Mouse (Mus musculus) spleen, adult 2 months (tissue): ENCODE measurements around the gene Tnni3. TPM values are rescaled to one million over a fixed set of nuclear protein-coding genes. Genes with fewer than 3 reads are reported as not detected.

ENCODE experiments used
- DNase-seq, 2 experiments: peaks; one replicate each; pipeline versions ENCODE4 v3.0.0 to v3.0.0-alpha.2; 2012 to 2021; ENCODE audit warnings: low spot score in 2 of 2, low read depth in 1 of 2
- H3K27ac ChIP-seq: fragments of 200-500 bp; 2 replicates; pipeline ENCODE4 v1.5.1; 2012; ENCODE audit warnings: low read length, inconsistent platforms; ENCODE audit not compliant: insufficient read depth
- H3K27me3 ChIP-seq: fragments of 200-500 bp; 2 replicates; pipeline ENCODE4 v1.6.1; 2012; ENCODE audit warnings: mild to moderate bottlenecking, moderate library complexity, low read length, inconsistent platforms; ENCODE audit not compliant: control insufficient read depth, insufficient read depth
- H3K36me3 ChIP-seq: fragments of 200-500 bp; 2 replicates; pipeline ENCODE4 v1.6.1; 2012; ENCODE audit warnings: mild to moderate bottlenecking, low read length, inconsistent platforms; ENCODE audit not compliant: control insufficient read depth, insufficient read depth
- H3K4me1 ChIP-seq: fragments of 200-500 bp; 2 replicates; pipeline ENCODE4 v1.6.1; 2011; ENCODE audit warnings: inconsistent platforms; ENCODE audit not compliant: control insufficient read depth, insufficient read depth, insufficient read length
- H3K4me3 ChIP-seq: fragments of 200-500 bp; 2 replicates; pipeline ENCODE4 v1.5.1; 2011; ENCODE audit warnings: mild to moderate bottlenecking, inconsistent platforms; ENCODE audit not compliant: insufficient read depth, insufficient read length; ENCODE audit errors: extremely low read depth
- CTCF ChIP-seq: fragments of 200-500 bp; IDR thresholded peaks from 2 replicates; pipeline ENCODE4 v1.5.1; 2011; ENCODE audit warnings: mild to moderate bottlenecking, inconsistent platforms; ENCODE audit not compliant: insufficient read depth, insufficient read length, insufficient replicate concordance; ENCODE audit errors: extremely low read depth
- POLR2A ChIP-seq: fragments of 200-500 bp; IDR thresholded peaks from 2 replicates; pipeline ENCODE4 v1.6.1; 2011; ENCODE audit warnings: low read depth, low read length, inconsistent platforms
- WGBS: fragments of 180-500 bp; shearing (Covaris S2); methylation state at CpG from one replicate; pipeline ENCODE4 v1.1.7; 2018; 5-methylcytosine and 5-hydroxymethylcytosine counted together
- polyA plus RNA-seq: library from polyadenylated mRNA; depleted of rRNA; stranded (reverse); fragments of >200 nt; gene quantifications from 2 replicates; pipeline ENCODE4 v1.2.3, GENCODE M21; 2012

The Tnni3 gene
- polyA plus RNA-seq, 1 experiment = 5.5 TPM

DNA sequence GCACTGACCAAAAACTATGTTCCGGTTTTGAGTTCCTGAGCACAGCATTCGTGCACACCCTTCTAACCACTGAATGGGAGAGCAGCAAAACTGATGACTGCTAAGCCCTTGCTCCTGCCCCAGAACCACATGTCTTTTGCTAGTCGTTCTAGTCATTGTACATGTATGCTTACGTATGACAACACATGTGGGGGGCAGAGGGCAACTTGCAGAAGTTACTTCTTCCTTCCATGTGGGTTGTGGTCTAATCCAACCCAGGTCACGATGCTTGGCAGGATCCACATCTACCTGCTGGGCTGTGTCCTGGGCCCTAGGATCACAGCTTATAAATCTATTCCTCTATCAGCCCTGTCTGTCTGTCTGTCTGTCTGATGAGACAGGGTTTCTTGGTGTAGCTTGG is 20.2 kb downstream of the Tnni3 start:
- Histone ChIP-seq H3K36me3 (peaks cover 2% of the 10 kb centered on the region; the same call in 1 of the 2 replicates), H3K4me1 (peaks cover 19% of the 10 kb centered on the region; the same call in 1 of the 2 replicates), H3K27me3 (no peaks in the 10 kb centered on the region), H3K4me3 (no peak overlapping the region), H3K27ac (peak overlapping the region; percentile 61)
- TF ChIP-seq POLR2A (no peak), CTCF (no peak)
- WGBS = 68% methylated on average over 5 of the region's 5 CpGs
- no peak for DNase-seq

DNA sequence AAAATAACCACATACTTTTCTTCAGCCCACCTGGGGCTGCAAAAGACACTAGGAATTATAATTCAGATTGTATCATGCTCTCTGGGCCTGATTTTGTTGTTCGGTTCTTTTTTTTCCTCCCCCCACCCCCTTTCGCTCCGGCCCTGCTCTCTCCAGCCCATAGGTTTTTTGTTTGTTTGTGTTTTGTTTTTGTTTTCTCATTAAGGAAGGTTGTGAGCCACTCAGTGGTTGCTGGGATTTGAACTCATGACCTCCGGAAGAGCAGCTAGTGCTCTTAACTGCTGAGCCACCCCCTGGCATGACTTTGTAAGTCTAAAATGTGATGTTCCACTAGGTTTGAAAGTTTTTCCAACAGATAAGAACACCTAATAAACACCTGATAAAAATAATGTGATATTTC is 20.9 kb downstream of the Tnni3 start:
- Histone ChIP-seq H3K4me1 (peaks cover 21% of the 10 kb centered on the region; the same call in 1 of the 2 replicates), H3K4me3 (no peak overlapping the region), H3K36me3 (peaks cover 2% of the 10 kb centered on the region; the same call in 1 of the 2 replicates), H3K27ac (no peak overlapping the region), H3K27me3 (no peaks in the 10 kb centered on the region)
- no peak for TF ChIP-seq CTCF
- no peak for TF ChIP-seq POLR2A
- DNase-seq = no peak
- WGBS = 92% methylated on average over 4 of the region's 4 CpGs

DNA sequence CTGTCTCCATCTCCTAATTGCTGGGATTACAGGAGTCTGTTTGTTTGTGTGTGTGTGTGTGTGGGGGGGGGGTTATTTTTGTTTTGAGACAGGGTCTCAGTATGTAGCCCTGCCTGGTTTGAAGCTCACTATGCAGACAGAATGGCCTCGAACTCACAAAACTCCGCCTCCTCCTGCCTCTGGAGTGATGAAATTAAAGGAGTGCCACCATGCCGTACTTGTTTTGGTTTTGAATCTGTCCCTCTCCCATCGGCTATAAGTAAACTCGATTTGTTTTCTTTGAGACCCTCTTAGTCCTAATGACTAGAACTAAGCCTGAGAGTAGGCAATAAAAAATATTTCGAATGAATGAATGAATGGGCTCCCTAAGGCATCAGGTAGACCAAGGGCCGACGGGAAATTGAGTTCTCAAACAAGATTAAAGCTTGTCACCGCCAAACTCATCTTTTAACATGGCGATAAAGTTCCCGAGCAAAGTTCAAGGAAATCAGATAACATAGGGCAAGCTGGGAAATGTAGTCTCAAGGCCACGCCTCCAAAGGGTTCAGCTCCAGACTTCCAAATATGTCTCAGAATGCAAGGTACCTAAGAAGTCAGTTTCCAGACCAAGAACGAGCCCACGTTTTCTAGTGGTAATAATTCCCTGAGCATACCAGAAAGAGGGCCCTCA is 21.5 kb downstream of the Tnni3 start:
- Histone ChIP-seq H3K27me3 (no peaks in the 10 kb centered on the region), H3K36me3 (peaks cover 2% of the 10 kb centered on the region; the same call in 1 of the 2 replicates), H3K27ac (peak overlapping the region; percentile 16; the same call in 1 of the 2 replicates), H3K4me3 (0 out of 2 replicates have a peak overlapping the region, but pooled peaks have one; percentile 2), H3K4me1 (peaks cover 21% of the 10 kb centered on the region; the same call in 1 of the 2 replicates)
- TF ChIP-seq CTCF (no peak), POLR2A (no peak)
- 39% methylated on average over 14 of the region's 14 CpGs for WGBS
- no peak for DNase-seq

DNA sequence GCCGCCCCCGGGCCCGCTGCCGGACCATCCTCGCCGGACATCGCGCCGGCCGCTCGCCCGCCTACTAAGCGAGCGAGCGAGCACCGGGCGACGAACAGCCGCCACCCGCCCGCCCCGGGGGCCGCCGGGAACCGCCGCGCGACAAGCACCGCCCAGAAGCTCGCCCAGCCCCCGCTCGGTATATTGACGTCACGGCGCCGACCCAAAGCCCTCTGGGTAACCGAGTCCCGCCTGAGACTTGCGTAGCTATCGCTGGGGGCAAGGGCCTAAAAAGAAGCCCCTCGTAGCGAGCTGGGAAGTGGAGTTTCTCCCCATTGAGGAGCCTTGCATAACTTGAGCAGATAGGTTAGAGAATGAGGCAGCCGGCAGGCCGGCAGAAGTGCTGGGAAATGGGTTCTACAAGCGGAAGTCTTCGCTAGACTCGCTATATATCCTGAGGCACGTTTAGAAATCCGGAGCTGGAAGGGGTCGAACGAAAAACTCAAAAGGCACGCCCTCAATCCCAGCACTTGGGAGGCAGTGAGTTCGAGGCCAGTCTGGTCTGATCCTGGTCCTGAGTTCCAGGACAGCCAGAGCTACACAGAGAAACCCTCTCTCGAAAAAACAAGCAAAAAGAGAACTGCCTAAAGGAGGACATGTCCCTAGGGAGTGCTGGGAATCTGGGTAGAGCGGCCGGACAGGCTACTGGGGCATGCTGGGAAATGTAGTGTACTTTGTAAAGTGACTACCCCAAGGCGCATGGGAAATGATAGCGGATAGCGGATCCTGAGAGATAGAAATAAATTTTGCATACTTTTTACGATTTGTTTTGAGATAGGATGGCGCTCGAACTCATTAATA is 22.3 kb downstream of the Tnni3 start, which contains the start of gene Ppp1r12c:
Gene Ppp1r12c (minus strand): TSS at position 123 of the 840 bp plus-strand sequence.
- Histone ChIP-seq H3K27me3 (no peaks in the 10 kb centered on the region), H3K4me1 (peaks cover 21% of the 10 kb centered on the region; the same call in 1 of the 2 replicates), H3K36me3 (peaks cover 2% of the 10 kb centered on the region; the same call in 1 of the 2 replicates), H3K27ac (peak within 1 kb of the TSS; percentile 94), H3K4me3 (peak within 1 kb of the TSS; percentile 81)
- WGBS = 3% methylated on average over 61 of the region's 62 CpGs
- peak; percentile 81 to 94 for DNase-seq
- TF ChIP-seq POLR2A (peak; percentile 58), CTCF (no peak)

DNA sequence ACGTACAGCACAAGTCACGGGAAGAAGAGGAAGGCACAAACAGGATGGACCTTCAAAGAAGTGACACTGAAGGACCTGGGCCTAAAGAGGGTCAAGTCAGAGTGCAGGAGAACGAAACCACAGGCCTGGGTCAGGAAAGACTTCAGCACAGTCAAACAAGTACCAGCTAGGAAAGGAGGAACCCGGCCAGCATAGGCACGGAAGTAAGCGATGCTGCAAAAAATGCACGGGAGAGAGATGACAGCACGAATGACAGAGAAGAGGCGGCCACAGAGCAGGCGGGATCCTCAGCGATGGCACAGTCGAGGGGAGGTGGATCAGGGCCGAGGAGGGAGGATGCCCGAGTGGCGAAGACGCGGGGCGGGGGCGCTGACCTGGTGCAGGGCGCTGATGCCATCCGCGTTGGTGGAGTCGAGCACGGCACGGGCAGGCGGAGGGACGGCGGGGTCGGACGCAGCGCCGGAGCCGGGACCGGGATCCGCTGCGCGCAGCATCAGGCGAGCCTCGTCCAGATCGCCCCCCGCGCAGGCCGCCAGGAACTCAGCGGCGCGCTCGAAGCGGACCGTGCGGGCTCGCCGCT is 23.0 kb downstream of the Tnni3 start:
- Histone ChIP-seq H3K4me3 (peak overlapping the region; percentile 81), H3K27ac (peak overlapping the region; percentile 81), H3K36me3 (peaks cover 2% of the 10 kb centered on the region; the same call in 1 of the 2 replicates), H3K27me3 (no peaks in the 10 kb centered on the region), H3K4me1 (peaks cover 21% of the 10 kb centered on the region; the same call in 1 of the 2 replicates)
- DNase-seq = peak in 1 of 2 experiments; percentile 49
- no peak for TF ChIP-seq POLR2A
- TF ChIP-seq CTCF = no peak
- under 1% methylated on average over 52 of the region's 52 CpGs for whole genome bisulfite sequencing

DNA sequence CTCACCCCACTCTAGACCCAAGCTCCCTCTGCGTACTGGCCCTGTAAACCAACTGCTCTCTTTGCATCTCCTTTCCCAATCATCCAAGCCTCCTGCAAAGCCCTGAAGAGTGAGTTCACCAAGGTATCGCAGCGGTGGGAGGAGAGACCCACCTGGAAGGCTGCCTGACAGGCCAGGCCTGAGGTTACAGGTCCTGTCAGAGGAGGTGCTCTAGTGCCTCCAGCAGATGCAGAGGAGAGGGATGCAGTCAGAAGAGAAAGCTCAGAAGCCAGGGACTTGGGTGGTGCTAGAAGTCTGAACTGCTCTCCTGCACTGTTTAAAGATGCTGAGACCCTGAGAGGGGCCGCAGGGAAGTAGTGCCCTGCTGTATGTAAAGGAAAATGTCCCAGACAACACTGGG is 25.0 kb downstream of the Tnni3 start:
- no peak for TF ChIP-seq CTCF
- TF ChIP-seq POLR2A = no peak
- Histone ChIP-seq H3K27me3 (no peaks in the 10 kb centered on the region), H3K4me1 (peaks cover 13% of the 10 kb centered on the region; the same call in 1 of the 2 replicates), H3K36me3 (peaks cover 6% of the 10 kb centered on the region; the same call in 1 of the 2 replicates), H3K27ac (no peak overlapping the region), H3K4me3 (no peak overlapping the region)
- no peak for DNase-seq
- 94% methylated on average over 4 of the region's 4 CpGs for WGBS
